Mouse (Mus musculus) natural killer cell, adult 2 months (primary cell): Measurements from ENCODE around the gene Nudt2.
A peak's percentile ranks its signal among the peaks of the same experiment; 100 is the strongest.
"Not testable (repeated sequence)": the region's sequence is repeated elsewhere in the genome, so short reads cannot be mapped to it uniquely, and the experiment has no call there.

ENCODE experiments used
- DNase-seq, 2 experiments: peaks; one replicate each; pipeline ENCODE4 v3.0.0; 2022; ENCODE audit warnings: low spot score in 2 of 2

Nudt2 gene

DNA sequence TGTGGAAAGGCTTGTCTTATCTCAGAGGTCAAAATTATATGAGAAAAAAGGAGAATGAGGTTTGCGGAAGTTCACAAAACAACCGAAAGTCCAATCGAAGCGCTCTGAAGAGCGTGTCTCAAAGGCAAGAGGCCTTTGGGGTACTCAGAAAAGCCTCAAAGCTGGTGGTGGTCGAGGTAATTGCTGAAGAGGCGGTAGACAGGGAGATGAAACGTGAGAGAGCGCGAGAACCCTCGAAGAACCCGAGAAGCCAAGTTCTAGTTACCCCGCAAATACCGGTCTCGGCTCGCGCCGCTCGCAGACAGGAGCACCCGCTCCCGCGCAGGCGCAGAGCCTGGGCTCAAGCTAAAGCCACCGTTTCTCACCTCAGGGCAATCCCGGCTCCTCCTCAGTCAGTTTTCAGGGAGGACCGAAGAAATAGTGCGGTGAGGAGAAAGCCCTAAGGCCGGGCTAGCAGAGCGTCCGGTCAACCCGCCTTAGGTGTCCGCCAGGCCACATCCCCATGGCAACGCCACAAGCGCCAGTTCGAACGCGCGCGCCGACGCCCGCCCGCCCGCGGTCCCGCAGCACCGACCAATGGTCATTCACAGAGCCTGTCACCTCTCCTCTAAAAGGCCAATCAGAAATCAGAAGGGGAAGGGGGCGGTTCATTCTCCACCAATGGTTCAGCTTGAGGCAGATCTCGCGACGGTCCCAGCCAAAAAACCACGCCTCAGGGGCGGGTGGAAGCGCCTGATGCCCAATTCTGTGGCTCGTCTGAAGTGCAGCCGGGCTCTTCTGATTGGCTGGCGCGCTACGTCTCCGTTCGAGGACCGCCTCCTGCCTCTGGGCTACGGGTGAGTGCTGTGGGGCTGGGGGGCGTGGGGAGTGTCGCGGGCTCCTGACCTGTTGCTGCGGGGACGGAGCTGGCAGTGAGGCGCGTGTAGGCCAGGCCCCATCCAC lies at the start of gene Nudt2, which contains the start of gene Kif24:
TSS of gene Nudt2 (plus strand) at position 807 of the 942 bp plus-strand sequence.
TSS of gene Kif24 (minus strand) at position 543 of the 942 bp plus-strand sequence.
- DNase-seq = peak; percentile 98 to 99

DNA sequence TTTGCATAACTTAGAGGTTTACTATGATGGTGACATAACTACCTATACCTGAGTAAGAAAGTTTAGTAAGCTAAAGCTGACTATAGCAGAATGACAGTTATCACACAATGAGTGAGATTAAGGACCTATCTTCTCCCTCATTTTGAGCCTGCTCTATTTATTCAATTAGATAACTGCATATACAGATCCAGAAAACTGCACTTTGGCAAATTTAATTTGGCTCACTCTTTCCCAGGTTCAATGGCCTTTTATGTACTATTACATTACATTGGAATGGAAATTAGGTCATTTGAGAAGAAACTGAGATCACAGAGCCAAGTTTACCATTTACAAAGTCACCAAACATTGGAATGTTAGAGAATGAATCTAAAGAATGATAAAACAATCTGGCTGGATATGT lies 48.0 kb upstream of the Nudt2 start:
- DNase-seq = no peak

DNA sequence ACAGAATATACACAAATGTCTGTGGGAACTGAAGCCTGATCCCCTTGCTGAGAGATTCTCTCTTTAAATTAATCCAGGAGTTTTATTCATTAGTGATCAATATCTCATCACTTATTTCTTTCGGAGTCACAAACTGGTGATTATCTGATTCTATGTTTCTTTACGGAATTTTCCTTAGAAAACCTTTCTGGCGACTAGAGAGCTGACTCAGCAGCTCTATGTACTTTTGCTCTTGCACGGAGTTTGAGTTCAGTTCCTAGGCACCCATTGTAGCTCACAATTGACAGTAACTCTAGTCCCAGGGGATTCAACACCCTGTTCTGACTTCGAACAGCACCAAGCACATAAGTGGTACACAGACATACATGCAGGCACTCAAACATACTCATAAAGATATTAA lies 26.0 kb upstream of the Nudt2 start:
- no peak for DNase-seq

DNA sequence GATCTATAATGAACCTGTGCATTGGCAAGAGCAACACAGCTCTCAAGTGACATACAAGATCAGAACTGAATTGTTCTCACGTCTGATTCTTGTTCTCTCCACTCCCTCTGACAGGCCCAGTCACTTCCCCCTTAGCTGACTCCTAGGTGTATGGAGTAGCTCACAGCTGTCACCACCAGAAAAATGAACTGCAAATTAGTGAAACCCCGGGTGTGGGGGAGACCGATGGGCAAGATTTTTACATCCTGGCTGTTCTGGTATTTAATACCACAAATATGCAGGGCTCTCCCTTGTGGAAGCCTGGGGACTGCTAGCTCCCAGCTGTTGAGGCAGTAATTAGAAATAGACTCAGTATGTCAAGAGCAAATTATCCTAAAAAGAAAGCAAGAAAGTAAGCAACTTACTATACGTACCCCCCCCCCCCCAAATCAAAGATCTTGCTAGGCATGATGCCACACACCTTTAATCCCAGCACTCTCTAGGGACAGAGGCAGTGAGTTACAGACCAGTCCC lies 22.1 kb upstream of the Nudt2 start:
- DNase-seq = no peak

DNA sequence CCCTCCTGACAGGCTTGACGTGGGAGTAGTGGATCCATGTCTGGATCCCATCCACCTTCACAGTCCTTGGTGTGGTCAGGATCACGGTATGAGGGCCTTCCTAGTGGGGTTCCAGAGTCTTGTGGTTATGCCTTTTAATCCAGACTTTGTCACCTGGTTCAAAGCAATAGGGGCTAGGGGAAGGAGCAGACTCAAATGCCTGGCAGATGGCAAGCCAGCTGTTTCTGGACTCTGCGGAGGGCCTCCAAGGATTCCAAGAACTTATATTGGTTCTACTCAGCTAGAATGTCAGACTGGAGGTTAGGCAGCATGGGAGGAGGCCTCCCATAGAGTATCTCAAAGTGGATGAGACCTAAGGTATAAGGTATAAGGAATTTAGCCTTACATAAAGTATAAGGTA lies 17.4 kb upstream of the Nudt2 start:
- no peak for DNase-seq

DNA sequence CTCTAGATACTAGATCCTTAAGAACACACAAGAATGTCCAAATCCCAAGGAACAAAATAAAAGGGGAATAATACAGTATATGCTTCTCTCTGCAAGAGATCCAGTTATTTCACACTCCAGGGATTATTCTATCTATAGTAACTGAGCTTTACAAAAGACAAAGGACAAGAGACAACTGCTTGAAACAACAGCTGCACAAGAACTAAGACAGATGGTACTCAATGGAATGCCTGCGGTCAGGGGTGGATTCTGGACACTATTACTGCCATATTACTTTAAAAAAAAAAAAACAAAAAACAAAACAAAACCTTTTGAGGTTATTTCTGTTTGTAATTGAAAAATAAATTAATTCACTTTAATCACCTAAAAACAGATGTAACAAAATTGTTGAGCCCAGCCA lies 4.3 kb upstream of the Nudt2 start:
- DNase-seq = no peak

DNA sequence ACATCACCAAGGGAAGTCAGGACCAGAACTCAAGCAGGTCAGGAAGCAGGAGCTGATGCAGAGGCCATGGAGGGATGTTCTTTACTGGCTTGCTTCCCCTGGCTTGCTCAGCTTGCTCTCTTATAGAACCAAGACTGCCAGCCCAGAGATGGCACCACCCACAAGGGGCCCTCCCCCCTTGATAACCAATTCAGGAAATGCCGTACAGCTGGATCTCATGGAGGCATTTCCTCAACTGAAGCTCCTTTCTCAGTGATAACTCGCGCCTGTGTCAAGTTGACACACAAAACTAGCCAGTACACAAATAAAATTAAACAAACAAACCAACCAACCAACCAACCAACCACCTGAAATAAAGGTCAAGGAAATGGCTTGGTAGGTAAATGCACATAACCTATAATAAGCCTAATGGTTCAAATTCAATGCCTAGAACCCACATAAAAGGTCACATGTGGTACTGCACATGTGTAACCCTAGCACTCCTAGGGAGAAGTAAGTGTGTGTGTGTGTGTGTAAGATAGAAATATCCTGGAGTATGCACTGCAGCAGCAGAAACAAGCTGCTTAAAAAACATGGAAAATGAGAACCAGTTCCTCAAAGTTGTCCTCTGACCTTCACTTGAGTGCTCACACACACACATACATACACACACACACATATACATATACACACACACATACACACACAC lies 1.8 kb upstream of the Nudt2 start:
- not testable (repeated sequence) for DNase-seq

DNA sequence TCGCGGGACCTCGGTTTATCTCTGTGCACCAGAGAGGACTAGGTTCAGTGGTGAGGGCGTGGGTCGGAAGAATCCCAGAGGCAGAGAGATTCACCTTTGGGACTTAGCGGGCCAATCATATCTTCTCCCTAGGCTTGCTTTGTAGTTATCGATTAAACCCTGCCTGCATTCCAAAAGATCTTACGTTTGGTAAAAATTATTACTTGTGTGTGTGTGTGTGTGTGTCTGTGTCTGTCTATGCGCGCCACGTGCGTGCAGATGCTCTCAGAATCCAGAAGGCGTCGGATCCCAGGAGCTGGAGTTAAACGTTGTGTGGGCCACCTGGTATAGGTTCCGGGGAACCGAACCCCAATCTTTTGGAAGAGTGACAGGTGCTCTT lies 325 bp downstream of the Nudt2 start:
- no peak for DNase-seq

DNA sequence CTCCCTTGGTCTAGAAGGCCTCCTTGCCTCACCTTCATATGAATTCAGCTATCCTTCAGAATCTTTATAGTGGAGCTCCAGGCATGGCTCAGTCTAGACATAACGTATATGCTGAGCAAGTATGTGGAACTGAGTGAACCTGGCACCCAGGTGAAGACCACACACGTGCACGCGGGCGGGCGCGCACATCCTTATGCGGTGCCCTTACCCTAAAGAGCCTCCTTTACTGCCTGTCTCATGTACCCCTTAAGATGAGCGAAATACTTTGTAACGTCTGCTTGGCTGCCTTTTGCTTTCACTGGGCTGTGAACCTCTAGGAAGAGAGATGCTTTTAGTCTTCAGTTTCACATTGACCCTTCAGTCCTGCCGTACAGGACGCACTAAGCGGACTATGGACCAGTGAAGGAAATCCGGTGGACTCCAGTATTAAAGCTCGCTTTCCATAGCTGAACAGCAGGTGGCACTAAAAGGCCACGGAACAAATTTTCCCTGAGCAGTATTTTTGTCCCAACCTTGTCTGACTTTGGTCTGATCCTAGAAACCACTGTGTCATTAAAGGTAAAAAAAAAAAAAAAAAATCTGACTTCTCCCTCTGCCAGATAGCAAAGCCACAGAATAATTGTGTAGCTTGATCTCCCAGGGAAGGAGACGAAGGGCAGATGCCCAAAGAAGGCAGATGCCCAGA lies 3.6 kb downstream of the Nudt2 start:
- peak; percentile 24 to 38 for DNase-seq

DNA sequence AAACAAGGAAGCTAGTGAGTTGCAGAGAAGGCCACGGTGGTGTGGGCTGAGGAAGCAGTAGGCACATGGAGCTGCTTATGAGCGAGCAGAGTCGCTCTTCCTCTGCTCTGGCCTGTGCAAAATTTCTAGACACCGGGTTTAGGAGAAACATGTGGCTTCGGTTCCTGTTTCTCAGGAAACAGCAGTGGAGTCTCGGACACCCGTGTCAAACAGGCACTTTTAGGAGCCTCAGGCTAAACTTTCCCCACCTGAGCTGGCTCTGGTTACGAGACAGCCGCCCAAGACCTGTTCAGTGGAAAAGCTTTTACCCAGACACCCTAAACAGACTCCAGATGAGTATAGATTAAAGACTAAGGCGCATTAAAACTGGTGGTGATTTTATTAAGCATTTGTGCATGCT lies 4.2 kb downstream of the Nudt2 start:
- DNase-seq = no peak

DNA sequence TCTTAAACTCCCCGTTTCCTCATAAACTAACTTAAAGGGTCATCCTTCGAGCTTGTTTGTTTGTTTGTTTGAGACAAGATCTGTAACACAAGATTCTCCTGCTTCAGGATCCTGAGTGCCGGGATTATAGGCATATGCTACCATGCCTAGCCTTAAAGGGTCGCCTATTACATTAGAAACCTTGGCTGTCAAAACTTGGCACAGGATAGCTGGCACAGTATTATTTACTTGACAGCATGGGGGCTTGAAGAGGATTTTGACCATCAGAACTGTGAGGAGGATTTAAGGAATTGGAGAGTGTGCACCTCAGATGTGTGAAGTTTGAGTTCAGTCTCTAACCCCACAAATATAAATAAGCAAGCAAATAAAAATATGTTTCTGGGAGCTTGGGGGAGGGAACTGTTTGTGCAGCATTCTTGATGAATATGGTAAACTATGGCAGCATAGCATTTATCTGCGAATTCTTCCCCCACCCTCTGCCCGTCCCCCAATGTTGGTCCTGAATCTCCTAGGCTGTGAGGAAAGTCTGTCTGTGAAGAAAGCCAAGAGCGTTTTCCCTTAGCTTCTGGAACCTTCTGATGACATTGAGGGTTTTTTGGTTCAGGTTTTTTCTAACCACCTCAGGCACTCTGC lies 5.2 kb downstream of the Nudt2 start:
- DNase-seq = no peak

DNA sequence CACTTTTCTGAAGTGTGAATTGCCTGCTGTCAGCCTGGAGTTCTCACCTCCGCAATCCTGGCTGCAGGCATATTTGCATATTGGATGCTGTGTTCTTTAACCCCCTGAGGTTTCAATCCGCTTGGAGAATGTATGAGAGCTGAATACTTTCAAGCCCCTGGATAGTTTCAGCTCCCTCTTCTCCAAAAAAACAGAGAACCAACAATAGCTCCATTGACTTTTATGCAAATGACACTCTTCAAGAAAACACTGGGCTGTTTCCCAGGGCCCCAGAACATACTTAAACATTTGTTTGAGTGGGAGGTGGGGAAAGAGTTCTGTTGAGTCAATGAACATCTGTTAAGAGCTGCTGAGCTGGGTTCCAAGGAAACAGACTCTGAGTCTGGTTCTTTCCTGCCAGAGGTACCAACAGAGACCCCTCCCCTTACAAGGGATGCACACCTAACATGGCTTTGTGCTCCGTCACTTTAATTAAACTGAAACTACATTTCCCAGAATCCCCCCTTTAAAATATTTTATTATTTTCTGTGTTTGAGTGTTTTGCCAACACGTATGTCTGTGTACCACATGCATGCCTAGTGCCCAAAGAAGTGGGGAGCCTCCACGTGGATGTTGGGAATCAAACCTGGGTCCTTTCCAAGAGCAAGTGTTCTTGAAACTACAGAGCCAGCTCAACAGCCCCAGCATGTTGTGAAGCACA lies 5.9 kb downstream of the Nudt2 start:
- DNase-seq = no peak

DNA sequence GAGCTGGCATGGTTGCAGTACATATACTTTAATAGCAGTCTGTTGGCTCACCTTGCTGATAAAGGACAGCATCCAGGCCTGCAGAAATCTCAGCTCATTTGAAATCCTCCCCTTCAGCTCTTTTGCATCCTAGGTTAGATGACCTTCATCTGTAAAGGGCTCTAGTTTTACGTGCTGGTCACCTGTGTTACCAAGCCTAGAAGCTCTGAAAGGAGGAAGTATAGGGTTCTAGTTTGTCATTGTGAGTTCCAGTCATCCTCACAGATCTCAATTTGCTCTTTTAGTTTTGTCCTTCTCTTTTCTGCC lies 6.4 kb downstream of the Nudt2 start:
- no peak for DNase-seq

DNA sequence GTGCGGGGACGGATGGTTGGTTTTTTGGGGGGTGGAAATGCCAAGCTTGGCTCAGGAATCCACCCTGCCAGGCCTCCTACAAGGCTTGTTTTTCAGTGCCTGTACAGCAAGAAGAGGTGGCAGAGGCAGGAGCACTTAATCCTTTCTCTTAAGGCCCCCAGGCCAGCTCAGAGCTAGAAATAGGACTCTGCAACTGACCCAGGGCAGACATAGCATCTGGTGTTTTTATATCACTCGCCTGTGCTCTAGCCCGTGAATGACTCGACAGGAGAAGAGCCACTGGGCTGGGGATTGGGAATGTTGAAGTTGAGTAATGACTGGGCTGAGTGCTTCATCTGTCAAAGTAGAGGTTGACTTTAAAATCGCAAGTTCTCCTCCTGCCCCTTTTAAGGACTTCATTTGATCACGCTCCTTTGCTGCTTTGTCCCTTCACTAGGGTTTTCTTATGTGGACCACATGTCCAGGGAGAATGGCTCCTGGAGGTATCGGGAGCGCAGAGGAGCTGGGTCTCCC lies 12.8 kb downstream of the Nudt2 start:
- no peak for DNase-seq

DNA sequence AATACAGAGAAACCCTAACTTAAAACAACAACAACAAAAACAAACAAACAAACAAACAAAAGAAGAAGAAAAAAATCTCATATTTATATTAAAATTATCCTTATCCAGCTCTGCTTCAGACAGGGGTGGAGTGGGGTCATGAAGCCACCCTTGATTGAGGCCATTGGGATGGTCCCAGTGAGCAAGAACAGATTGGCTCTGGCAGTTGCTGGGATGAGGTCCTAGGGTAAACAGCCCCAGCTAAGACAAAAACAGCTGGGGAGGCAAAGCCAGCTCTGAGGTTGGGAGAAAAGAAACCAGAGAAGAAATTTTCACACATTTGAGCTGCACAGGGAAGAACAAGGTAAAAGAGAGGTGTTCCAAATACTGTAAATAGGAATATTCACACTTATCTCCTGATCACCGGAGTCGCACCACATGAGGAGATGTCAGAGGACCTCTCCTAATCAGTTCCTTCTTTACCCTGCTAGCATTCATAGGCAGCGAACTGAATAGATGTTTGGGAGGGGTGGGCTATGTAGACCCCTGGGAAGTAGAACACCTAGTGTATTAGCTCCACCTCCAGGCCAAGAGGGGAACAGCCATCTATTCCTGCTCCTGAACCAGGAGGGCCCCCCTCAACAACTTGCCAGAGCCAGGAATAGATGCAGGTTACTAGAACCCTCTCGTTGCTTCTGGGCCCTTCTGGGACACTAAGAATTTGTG lies 14.0 kb downstream of the Nudt2 start:
- no peak for DNase-seq

DNA sequence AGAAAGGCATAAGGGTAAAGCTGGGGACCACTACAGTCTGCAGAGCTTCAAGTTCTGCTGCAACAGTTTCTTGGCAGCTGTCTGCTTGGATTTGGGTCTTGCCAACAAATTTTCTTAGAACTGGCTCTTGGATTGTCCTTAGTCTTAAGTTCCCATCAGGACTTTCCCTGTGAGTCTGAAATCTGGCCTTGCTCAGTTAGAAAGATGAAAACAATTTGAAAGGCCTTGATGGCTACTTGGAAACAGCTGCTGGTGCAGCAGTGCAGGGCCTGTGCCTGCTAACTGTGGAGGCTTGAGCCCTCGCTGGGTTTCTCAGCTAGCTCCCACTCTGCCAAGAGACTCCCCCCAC lies 14.5 kb downstream of the Nudt2 start:
- DNase-seq = no peak

DNA sequence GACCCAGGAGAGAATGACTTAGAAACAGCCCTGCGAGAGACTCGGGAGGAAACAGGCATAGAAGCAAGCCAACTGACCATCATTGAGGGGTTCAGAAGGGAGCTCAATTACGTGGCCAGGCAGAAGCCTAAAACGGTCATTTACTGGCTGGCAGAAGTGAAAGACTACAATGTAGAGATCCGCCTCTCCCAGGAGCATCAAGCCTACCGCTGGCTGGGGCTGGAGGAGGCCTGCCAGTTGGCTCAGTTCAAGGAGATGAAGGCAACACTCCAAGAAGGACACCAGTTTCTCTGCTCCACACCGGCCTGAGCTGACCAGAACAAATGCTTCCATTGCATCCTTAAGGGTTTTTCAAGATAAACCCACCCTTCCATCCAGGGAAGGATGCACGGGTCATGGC lies 15.3 kb downstream of the Nudt2 start:
- DNase-seq = no peak

DNA sequence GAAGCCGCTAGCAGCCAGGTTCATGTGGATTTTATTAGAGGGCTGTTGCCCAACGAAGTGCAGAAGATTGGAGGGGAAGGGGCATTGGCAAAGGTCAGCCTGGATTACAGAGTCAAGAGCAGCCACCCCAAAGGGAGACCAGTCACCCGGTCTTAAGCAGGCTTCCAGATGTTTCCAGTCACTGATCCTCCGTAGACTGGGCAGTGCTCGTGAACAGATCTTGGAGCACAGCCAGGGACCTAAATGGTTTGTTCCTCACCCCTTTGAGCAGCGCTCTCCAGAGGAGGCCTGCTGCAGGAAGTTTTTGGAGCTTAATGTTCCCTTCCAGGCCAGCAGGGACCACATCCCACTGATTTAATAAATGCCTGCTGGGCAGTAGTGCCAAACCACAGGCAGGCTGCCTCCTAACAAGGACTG lies 16.7 kb downstream of the Nudt2 start:
- DNase-seq = no peak

DNA sequence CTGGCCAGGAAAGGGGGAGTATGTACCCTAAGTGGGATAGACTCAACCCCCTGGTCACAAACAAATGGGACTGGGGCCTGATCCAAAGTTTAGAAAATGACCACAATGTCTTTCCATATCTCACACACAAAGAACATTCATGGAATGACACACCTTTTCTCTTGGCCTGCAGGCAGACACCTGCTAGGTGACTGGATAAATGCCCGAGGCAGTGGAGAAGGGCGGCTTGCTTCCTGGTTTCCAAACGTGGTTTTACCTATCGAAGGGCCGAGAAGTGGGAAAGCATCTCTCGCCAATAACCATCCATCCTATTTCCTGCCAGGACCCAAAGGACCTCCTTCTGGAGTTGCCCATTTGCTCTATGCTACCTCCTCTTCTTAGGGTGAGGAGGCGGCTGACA lies 28.0 kb downstream of the Nudt2 start:
- DNase-seq = no peak

DNA sequence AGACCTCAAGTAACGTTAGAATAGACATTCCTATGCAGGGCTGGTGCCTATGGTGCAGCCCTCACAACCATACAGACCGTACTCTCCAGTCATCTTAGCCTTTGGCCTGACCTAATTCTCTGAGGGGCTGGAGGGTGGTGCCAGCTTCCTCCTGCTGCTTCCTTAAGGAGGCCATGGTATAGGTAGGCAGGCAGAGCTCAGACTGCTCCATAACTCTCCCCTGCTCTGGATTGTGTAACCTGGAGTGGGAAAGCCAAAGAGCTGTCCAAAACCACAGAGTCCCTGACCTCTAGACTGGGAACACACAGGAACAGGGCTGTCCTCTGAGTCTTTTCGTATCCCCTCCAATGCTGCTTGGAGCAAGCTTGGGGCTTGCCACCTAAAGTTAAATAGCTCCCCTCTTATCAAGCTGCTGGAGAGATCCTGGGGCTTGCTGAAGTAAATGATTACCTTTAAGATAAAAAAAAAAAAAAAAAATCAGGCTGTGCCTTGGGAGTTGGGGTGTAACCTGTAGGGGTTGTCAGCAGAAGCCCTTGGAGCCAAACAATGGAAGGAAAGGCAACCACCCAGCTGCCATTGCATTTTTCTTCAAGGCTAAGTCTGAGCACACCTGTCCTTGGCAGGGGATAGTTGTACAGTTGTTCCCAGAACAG lies 28.6 kb downstream of the Nudt2 start:
- no peak for DNase-seq
